Mouse (Mus musculus) liver, adult 2 months (tissue): ENCODE results near the gene Stip1.

Experiments
- CTCF ChIP-seq: fragments of 200-500 bp; IDR thresholded peaks from 2 replicates; pipeline ENCODE4 v1.5.1; 2011; ENCODE audit warnings: low read depth, low read length, control low read depth
- POLR2A ChIP-seq: fragments of 200-500 bp; IDR thresholded peaks from 2 replicates; pipeline ENCODE4 v1.6.1; 2011; ENCODE audit warnings: low read length, control low read depth; ENCODE audit not compliant: insufficient read depth; ENCODE audit errors: extremely low read depth

GRCm38 (mm10) chr19:7054772-7055171, 15.0 kb upstream of the Stip1 start:
- TF ChIP-seq CTCF (no peak), POLR2A (no peak)
